Comparison of ENCODE assay signal across 16 mouse cellular contexts in genomic region chr1:84883889-84884288, GRCm38 (mm10). TPM values are rescaled to one million over a fixed set of nuclear protein-coding genes. Genes with fewer than 3 reads are reported as not detected.
"Had no signal": no experiment of that assay in that cellular context is flagged by ENCODE, and none has a peak within 500 bp of the region (broad histone marks: within the 10 kb centered on the region; RNA-seq: fewer than 3 reads in every experiment).

No protein-coding gene starts in this region.

- DNase-seq: kidney, adult 11 months; kidney, adult 9 months; kidney, postnatal 36 days; left cerebral cortex, postnatal 4 days; liver, postnatal 0 days; lung, embryonic 14.5 days; midbrain, embryonic 14.5 days; thymus, postnatal 36 days had no signal

- H3K4me1 ChIP-seq: intestine, embryonic 15.5 days; limb, embryonic 15.5 days; megakaryocyte, embryonic 14.5 days; neural tube, embryonic 13.5 days had no signal

- H3K27ac ChIP-seq: intestine, embryonic 15.5 days; limb, embryonic 12.5 days; limb, embryonic 15.5 days; liver, embryonic 14.5 days; midbrain, embryonic 10.5 days; neural tube, embryonic 13.5 days had no signal

- H3K4me3 ChIP-seq: intestine, embryonic 15.5 days; limb, embryonic 12.5 days; limb, embryonic 15.5 days; megakaryocyte, embryonic 14.5 days; midbrain, embryonic 10.5 days; neural tube, embryonic 13.5 days had no signal

RNA-seq across cellular contexts. Expression of gene Fbxo36, which starts 44.2 kb away (rescaled TPM):
- total RNA-seq: neutrophil, adult 5-6 weeks had no signal

RNA-seq across cellular contexts. Expression of gene Slc16a14, which starts 51.0 kb away (rescaled TPM):
- polyA plus RNA-seq: liver, embryonic 14.5 days; lung, embryonic 14.5 days had no signal
